Mouse (Mus musculus): ENCODE results near the gene Snrk.

DNA sequence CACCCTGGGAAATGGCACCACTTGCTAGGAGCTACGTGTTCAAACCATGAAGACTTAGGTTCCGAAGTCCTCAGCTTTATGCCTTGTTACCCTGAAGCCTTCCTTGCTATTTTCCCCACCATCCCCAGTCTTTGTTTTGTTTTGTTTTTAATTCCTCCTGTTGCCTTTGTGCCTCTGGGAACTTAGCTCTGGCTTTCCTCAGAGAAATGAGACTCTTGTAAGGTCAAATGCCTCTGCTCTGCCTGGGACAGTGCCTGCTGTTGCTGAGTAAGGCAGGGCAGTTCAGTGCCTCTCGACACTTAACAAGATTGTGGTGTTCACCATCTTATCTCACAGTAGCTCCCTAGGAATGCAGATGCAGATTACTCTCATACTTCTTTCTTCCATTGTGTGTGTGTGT lies 36.4 kb downstream of the Snrk start:
- TF ChIP-seq CTCF (IDR thresholded peaks at IDR 0.05; ENCODE audit: borderline replicate concordance, insufficient read depth, low read depth, low read length) (no peak), POLR2A (IDR thresholded peaks at IDR 0.05; ENCODE audit: borderline replicate concordance, insufficient read depth, low read length) (no peak)

Data from cerebellum, adult 2 months (tissue).